ENCODE assay signal across 9 mouse cellular contexts in genomic region chr16:5471321-5471720, GRCm38 (mm10).
DNase-seq lines count a peak whose midpoint lies in the region; ATAC-seq and TF ChIP-seq lines count a peak whose summit lies in the region.
"Had no signal": no experiment of that assay in that cellular context is flagged by ENCODE, and none has a peak within 500 bp of the region (broad histone marks: within the 10 kb centered on the region; RNA-seq: fewer than 3 reads in every experiment).

No protein-coding gene starts in this region.

- no peaks in the 10 kb centered on the region; the same call in 1 of the 2 replicates for H3K4me1 ChIP-seq in hindbrain, embryonic 11.5 days (replicated peaks; ENCODE audit: control insufficient read depth, insufficient read depth, low read length)
- peaks cover 15% of the 10 kb centered on the region for H3K4me1 ChIP-seq in hindbrain, embryonic 12.5 days
- H3K4me1 ChIP-seq in MEL (ENCODE audit: control insufficient read depth in 1 of 2, insufficient read depth in 2 of 2, low read length in 2 of 2) = no peaks in the 10 kb centered on the region
- H3K4me1 ChIP-seq: liver, embryonic 15.5 days had no signal

- H3K36me3 ChIP-seq in hindbrain, embryonic 11.5 days (ENCODE audit: control insufficient read depth, insufficient read depth, low read length) = no peaks in the 10 kb centered on the region
- H3K36me3 ChIP-seq in hindbrain, embryonic 12.5 days = no peaks in the 10 kb centered on the region
- H3K36me3 ChIP-seq in MEL (ENCODE audit: control insufficient read depth in 1 of 2, insufficient read depth in 2 of 2, low read length in 2 of 2) = no peaks in the 10 kb centered on the region
- H3K36me3 ChIP-seq: liver, embryonic 15.5 days had no signal

- ATAC-seq in hindbrain, embryonic 11.5 days (ENCODE audit: low FRiP score) = no peak
- no peak for ATAC-seq in hindbrain, embryonic 12.5 days (ENCODE audit: low FRiP score)

- H3K4me2 ChIP-seq in hindbrain, embryonic 11.5 days (replicated peaks; ENCODE audit: low read depth, low read length) = no peak overlapping the region
- no peak overlapping the region for H3K4me2 ChIP-seq in hindbrain, embryonic 12.5 days (replicated peaks)
- H3K4me2 ChIP-seq: liver, embryonic 15.5 days had no signal

- H3K79me2 ChIP-seq in MEL (ENCODE audit: control insufficient read depth, insufficient read depth, low read length, poor library complexity) = no peaks in the 10 kb centered on the region

- peak; percentile 14 for TF ChIP-seq RAD21 in MEL (IDR thresholded peaks at IDR 0.05; ENCODE audit: low read depth, low read length)

- no peak overlapping the region for H3K9ac ChIP-seq in hindbrain, embryonic 11.5 days (ENCODE audit: low read depth, low read length)
- H3K9ac ChIP-seq in hindbrain, embryonic 12.5 days = no peak overlapping the region
- H3K9ac ChIP-seq in MEL (ENCODE audit: control insufficient read depth, low read depth, low read length, poor library complexity, severe bottlenecking) = no peak overlapping the region
- H3K9ac ChIP-seq: liver, embryonic 15.5 days had no signal

- H3K9me3 ChIP-seq in hindbrain, embryonic 11.5 days (ENCODE audit: control insufficient read depth, low read length) = no peaks in the 10 kb centered on the region
- H3K9me3 ChIP-seq in hindbrain, embryonic 12.5 days (replicated peaks) = no peaks in the 10 kb centered on the region
- no peaks in the 10 kb centered on the region for H3K9me3 ChIP-seq in MEL (replicated peaks; ENCODE audit: insufficient read depth, low read length)
- H3K9me3 ChIP-seq: liver, embryonic 15.5 days had no signal

- DNase-seq in hindbrain, embryonic 11.5 days (ENCODE audit: low spot score) = peak; percentile 80
- DNase-seq in 416B (ENCODE audit: low read depth) = peak; percentile 39
- peak; percentile 18 for DNase-seq in MEL (ENCODE audit: low read depth, low spot score)
- peak; percentile 17 for DNase-seq in cerebellum, adult 9-10 months
- DNase-seq in layer of hippocampus, adult 2 months (ENCODE audit: low spot score in 2 of 2) = peak in 1 of 2 experiments; percentile 65
- DNase-seq in naive thymus-derived CD4-positive, alpha-beta T cell, adult 2 months (ENCODE audit: low read depth) = peak; percentile 77
- no peak for DNase-seq in Muller cell, postnatal 12 days (ENCODE audit: inconsistent ontology term)

- WGBS in hindbrain, embryonic 11.5 days = 13% methylated on average over 5 of the region's 5 CpGs
- WGBS in hindbrain, embryonic 12.5 days = 23% methylated on average over 5 of the region's 5 CpGs

- peak; percentile 31 to 44 (median 33) for TF ChIP-seq CTCF in MEL (IDR thresholded peaks at IDR 0.05 in 2 of 3, conservative IDR thresholded peaks at IDR 0.05 in 1 of 3; ENCODE audit: control insufficient read depth in 1 of 3, insufficient read depth in 1 of 3, low read depth in 2 of 3, low read length in 3 of 3, poor library complexity in 1 of 3, severe bottlenecking in 1 of 3)
- peak; percentile 81 for TF ChIP-seq CTCF in layer of hippocampus, adult 2 months (conservative IDR thresholded peaks at IDR 0.05)

- no peak for TF ChIP-seq EP300 in MEL (IDR thresholded peaks at IDR 0.05; ENCODE audit: low read depth in 1 of 2, low read length in 2 of 2)

- no peak for TF ChIP-seq POLR2A in MEL (IDR thresholded peaks at IDR 0.05; ENCODE audit: control insufficient read depth in 1 of 2, insufficient read depth in 1 of 2, low read depth in 1 of 2, low read length in 2 of 2, poor library complexity in 1 of 2)

- H3K27me3 ChIP-seq in hindbrain, embryonic 11.5 days (ENCODE audit: control insufficient read depth, insufficient read depth, low read length) = no peaks in the 10 kb centered on the region
- H3K27me3 ChIP-seq in hindbrain, embryonic 12.5 days = 0 out of 2 replicates have a peak, but pooled peaks cover 7% of the 10 kb centered on the region
- H3K27me3 ChIP-seq in MEL (ENCODE audit: control insufficient read depth in 1 of 2, insufficient read depth in 2 of 2, low read length in 2 of 2) = no peaks in the 10 kb centered on the region
- H3K27me3 ChIP-seq: liver, embryonic 15.5 days had no signal

- H3K4me3 ChIP-seq in hindbrain, embryonic 11.5 days (ENCODE audit: low read depth, low read length) = no peak overlapping the region
- no peak overlapping the region for H3K4me3 ChIP-seq in hindbrain, embryonic 12.5 days
- no peak overlapping the region for H3K4me3 ChIP-seq in MEL (ENCODE audit: control insufficient read depth in 1 of 2, insufficient read depth in 1 of 2, low read depth in 2 of 2, low read length in 2 of 2)
- no peak overlapping the region for H3K4me3 ChIP-seq in layer of hippocampus, adult 2 months
- H3K4me3 ChIP-seq: liver, embryonic 15.5 days had no signal

- no peak overlapping the region for H3K27ac ChIP-seq in hindbrain, embryonic 11.5 days (ENCODE audit: low read depth, low read length)
- H3K27ac ChIP-seq in hindbrain, embryonic 12.5 days = no peak overlapping the region
- H3K27ac ChIP-seq in MEL (ENCODE audit: control insufficient read depth, low read depth, low read length) = no peak overlapping the region
- no peak overlapping the region for H3K27ac ChIP-seq in layer of hippocampus, adult 2 months
- H3K27ac ChIP-seq: liver, embryonic 15.5 days had no signal

TF ChIP-seq in MEL, 35 proteins besides CTCF, POLR2A, EP300 and RAD21:
- TF ChIP-seq NELFE (IDR thresholded peaks at IDR 0.05; ENCODE audit: low read depth, low read length) = no peak
- no peak for TF ChIP-seq POLR2AphosphoS5 (IDR thresholded peaks at IDR 0.05; ENCODE audit: borderline replicate concordance, low read depth, low read length)
- no peak for TF ChIP-seq KAT2A (conservative IDR thresholded peaks at IDR 0.05; ENCODE audit: low read depth, low read length)
- TF ChIP-seq MAZ (IDR thresholded peaks at IDR 0.05; ENCODE audit: low read depth, low read length) = no peak
- TF ChIP-seq GABPA (IDR thresholded peaks at IDR 0.05; ENCODE audit: low read depth, low read length) = no peak
- TF ChIP-seq MEF2A (IDR thresholded peaks at IDR 0.05; ENCODE audit: extremely low read depth, insufficient replicate concordance, low read depth, low read length, poor library complexity, severe bottlenecking) = no peak
- TF ChIP-seq SIN3A (IDR thresholded peaks at IDR 0.05; ENCODE audit: low read length) = no peak
- no peak for TF ChIP-seq ZNF384 (IDR thresholded peaks at IDR 0.05; ENCODE audit: low read depth, low read length)
- TF ChIP-seq TAL1 (IDR thresholded peaks at IDR 0.05; ENCODE audit: low read length) = no peak
- no peak for TF ChIP-seq JUND (IDR thresholded peaks at IDR 0.05; ENCODE audit: low read depth, low read length)
- no peak for TF ChIP-seq MXI1 (IDR thresholded peaks at IDR 0.05; ENCODE audit: low read depth, low read length)
- no peak for TF ChIP-seq CHD1 (IDR thresholded peaks at IDR 0.05; ENCODE audit: low read depth, low read length)
- TF ChIP-seq ETS1 (IDR thresholded peaks at IDR 0.05; ENCODE audit: low read depth, low read length) = no peak
- no peak for TF ChIP-seq NRF1 (IDR thresholded peaks at IDR 0.05; ENCODE audit: insufficient read depth, low read depth, low read length, poor library complexity, severe bottlenecking)
